Mouse (Mus musculus) retina, postnatal 1 day (tissue): ENCODE results near the gene Sh2d1b1.

Source experiments
- DNase-seq: peaks from one replicate; pipeline ENCODE4 v3.0.0-alpha.2; 2012

Gene Sh2d1b1

GRCm38 (mm10) chr1:170325277-170325676 lies 48.2 kb downstream of the Sh2d1b1 start:
- no peak for DNase-seq

- DNase-seq, result no peak
Measured at GRCm38 (mm10) chr1:170331926-170332325, 54.8 kb downstream of the Sh2d1b1 start.

GRCm38 (mm10) chr1:170332775-170333174 lies 55.7 kb downstream of the Sh2d1b1 start:
- no peak for DNase-seq
